Mouse (Mus musculus) urinary bladder, postnatal 36 days (tissue): Measurements from ENCODE around the gene Nat14.
A peak's percentile ranks its signal among the peaks of the same experiment; 100 is the strongest.

ENCODE experiments used
- DNase-seq, 2 experiments: peaks; one replicate each; pipeline ENCODE4 v3.0.0; 2022; ENCODE audit warnings: low spot score in 2 of 2, mixed read lengths in 1 of 2

Nat14 gene

DNA sequence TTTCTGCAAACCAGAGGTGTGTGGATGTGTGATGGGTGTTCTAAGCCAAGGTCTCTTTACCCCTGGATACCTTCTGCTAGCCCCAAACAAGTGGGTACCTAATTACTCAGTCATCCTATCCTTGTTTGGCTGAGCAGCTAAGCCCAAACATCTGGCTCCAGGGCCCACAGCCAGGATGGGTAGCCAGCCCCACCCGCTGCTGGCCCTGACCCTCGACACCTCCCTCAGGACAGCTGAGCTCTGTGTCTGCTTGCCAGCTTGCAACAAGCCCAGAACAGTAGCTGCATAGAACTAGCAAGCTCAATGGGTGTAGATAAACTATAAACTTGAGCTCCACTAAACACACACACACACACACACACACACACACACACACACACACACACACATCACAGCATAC is 26.0 kb downstream of the Nat14 start:
- DNase-seq: peak; percentile 40 to 70

DNA sequence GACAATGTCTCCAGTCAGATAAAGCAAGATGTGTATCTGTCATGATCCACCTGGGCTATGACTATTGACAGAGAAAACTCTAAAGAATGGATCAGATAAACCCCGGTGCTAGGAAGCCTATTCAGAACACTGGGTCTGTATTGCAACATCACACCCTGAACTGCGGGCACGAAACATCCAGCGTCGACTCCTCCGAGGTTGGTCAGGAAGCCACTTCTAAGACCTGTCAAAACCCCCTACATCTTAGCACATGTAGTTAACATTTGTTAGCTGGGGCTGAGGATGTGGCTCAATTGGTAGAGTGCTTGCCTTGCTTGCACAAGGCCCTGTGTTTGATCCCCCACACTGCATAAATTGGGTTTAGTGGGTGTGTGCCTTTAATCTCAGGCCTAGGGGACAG is 26.6 kb downstream of the Nat14 start:
- DNase-seq: no peak

DNA sequence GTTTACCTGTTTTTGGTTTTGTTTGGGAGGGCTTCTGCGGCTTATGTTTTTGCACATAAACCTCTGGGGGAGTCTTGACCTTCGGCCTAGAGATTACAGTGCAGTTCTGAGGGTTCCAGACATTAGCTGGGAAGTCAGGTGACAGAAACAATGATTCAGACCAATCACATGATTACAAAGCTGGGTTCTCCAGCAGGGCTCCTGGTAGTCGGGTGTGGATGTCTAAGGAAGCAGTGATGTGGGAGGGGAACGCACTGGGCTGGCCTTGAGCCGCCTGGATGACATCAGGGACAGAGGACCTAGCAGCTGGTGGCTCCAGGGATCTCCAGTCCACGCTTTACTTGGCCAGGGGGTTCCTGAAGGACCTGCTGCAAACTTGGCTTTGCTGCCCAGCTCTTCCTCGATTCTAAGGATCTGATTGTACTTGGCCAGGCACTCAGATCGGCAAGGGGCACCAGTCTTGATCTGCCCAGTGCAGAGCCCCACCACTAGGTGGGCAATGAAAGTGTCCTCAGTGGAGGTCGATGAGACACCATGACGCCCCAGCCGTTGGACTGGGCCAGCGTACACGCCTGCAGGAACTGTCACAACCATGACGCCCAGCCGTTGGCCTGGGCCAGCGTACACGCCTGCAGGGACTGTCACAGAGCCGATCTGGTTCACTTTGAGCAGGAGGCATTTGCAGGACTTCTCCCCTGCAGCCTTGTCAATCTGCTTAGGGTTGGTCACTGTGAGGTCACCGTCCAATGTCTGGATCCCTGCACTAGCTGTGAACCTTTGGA is 28.9 kb downstream of the Nat14 start:
- no peak for DNase-seq

DNA sequence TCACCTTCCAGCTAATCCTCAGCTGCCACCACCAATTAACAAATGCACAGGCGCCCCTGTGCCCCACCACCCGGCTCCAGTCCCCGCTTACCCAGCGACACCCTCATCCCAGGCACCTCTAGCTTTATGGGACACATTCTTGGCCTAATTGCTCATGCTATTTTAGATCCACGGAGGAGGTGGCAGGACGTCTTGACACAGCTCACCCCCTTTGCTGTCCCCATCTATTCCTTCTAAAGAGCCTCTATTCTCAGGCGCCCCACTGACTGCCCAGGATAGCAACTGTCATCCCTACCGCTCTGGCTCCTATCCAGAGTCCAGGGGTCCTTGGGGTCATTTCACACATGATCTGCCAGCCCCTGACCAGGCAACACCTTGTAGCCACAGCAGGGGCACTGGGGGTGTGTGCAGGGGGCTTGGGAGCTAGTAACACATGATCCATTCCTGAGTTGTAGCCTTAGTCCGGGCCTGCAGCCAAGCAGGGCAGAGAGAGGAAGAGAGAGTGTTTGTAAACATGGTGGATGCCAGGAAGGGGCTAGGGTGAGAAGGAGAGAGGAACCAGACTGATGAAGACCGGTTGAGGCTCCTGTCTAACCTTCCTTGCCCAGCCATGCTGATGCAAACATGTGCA is 32.1 kb downstream of the Nat14 start:
- DNase-seq: no peak

DNA sequence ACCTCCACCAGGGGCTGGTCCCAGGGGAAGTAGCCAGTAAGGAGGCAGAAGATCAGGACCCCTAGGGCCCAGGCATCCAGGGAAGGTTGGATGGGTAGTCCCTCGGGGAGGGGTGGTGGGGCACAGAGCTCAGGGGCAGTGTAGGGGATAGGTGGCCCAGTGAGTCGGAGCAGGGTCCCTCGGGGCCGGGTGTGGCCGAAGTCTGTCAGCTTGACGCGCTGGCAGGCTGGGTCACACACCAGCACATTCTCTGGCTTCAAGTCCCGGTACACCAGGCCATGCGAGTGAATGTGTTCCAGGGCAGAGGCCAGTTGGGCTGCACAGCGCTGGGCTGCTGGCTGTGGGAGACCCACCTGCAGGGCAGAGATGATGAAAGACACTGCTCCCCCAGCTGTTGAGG is 35.5 kb downstream of the Nat14 start:
- no peak for DNase-seq

DNA sequence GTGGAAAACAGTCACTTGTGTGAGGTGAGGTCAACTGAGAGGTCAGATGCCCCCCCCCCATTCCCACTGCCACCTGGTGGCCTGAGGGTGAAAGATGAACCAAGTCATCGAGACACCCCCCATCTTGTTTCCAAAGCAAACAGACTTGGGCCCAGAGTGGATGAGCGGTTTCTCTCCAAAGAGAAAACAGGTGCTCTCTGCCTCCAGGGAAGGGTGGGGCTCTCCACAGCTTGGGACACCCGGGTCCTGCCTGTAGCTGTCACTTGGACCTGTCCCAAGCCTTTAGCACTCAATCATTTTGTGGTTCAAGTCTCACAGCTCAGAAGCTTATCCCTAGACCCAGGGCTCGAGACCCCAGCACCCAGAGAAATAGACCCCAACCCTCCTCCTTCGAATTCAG is 41.7 kb downstream of the Nat14 start:
- no peak for DNase-seq

DNA sequence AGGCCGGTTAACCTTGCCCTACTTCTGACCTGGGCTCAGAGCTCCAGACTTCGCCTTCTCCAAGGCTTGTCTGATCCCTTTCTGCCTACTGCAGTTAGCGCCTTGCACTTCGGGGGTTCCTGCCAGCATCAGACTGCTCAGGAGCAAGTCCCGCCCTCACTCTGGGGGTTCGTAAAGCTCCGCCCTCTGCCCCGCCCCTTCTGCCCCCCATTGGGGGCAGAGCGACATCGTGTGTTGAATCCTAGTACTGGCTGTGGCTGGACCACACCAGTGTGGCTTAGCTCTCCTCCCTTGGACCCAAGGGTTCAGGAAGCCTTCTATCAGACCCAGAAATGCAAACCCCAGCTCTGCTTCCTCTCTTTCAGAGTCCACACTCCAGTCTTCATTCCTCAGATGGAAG is 42.4 kb downstream of the Nat14 start, which contains the start of gene Sbk2:
Gene Sbk2 (minus strand): TSS at position 135 of the 400 bp plus-strand sequence.
- DNase-seq: peak; percentile 67 to 78

DNA sequence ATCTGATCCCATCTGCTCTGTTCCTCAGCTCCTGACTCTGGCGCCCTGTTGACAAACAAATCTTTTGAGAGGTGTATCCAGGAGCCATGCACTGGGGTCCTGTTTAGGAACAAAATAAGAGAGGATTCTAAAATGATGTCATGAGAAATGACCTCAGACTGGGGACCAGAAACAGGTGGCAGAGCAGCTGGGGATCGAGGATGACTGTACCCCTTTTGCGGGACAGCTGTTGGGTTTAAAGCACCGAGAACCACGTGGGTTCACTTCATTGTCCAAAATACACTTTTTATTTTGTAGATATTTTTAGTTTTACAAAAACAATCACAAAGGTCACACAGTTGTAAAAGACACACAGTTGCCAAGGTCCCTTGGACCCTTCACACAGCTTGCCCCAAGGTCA is 43.2 kb downstream of the Nat14 start:
- DNase-seq: no peak

DNA sequence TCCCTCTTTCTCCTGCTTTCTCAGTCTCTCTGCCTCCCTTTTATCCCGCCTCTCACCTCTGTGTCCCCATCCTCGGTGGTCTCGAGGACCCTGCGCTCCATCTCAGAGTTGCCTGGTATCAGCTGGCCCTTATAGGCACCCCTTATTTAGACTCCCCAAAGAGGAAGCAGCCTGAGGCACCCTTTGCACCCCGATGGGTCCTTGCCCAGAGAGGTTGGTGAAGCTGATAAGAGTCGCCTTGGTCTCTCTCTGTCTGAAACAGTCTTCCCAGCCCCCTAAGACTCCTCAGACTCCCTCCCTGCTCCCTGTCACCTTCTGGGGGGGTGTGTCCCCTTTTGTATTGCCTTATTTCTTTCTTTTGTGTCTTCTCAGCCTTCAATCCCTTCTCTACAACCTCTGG is 49.2 kb downstream of the Nat14 start, which contains the start of gene Sbk3:
Gene Sbk3 (minus strand): TSS at position 101 of the 400 bp plus-strand sequence.
- DNase-seq: no peak

DNA sequence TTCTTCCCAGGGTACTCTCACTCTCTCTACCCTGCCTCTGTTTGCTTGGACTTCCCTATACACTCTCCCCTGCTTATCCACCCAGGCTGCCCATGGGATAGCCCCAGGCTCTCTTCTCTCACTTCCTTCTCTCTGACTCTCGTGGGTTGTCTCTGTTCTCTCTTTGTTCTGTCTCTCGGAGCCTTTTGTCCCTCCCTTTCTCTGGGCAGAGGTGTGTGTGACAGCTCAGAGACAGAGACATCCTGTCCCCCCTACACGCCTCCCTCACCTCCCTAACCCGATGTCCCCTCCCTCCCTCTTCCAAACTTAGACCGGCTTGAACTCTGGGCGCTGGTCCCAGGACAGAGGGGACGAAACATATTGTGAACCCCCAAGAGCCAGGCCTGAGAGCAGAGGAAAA is 49.9 kb downstream of the Nat14 start:
- DNase-seq: no peak

DNA sequence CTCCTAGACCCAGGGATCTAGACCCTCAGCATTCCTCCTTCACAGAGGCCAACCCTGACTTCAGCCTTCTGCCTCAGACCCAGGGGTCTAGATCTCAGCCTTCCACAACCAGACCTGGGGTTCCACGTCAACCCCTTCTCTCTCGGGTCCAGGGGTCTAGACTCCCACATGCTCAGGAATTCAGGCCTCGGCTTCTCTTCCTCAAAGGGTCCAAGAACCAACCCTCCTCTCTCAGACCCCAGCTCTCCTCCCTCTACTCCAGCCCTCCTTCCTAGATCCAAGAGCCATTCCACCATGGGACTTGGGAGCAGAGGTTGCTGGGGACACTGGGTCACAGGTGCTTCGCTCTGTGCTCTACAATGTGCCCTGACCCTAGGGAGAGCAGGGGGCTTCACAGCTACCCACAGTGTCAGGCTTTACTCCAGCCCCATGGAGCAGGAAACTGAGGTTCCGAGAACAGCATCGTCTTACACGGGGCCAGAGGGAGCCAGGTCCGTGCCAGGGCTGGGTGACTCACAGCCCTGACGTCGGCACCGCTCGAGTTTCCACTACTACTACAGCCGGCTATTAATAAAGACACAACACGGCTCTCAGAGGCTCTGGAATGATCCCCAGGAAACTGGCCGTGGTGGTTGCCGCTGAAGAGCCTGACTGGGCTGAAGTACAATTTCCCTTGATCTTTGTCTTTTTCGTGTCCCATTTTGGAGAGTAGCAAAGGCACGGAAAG is 50.7 kb downstream of the Nat14 start:
- DNase-seq: peak; percentile 18 to 53
